Mouse (Mus musculus): ENCODE data around the gene Fam110c.

Fam110c gene

GRCm38 (mm10) chr12:31101821-31102220 is 28.2 kb downstream of the Fam110c start:
- DNase-seq (ENCODE audit: low spot score): no peak

- DNase-seq (ENCODE audit: low spot score): peak; percentile 11
Observed at GRCm38 (mm10) chr12:31116005-31116466, 42.4 kb downstream of the Fam110c start.

GRCm38 (mm10) chr12:31120535-31120934 is 46.9 kb downstream of the Fam110c start:
- DNase-seq (ENCODE audit: low spot score): no peak

GRCm38 (mm10) chr12:31122892-31123622 is 49.4 kb downstream of the Fam110c start:
- no peak for DNase-seq (ENCODE audit: low spot score)

GRCm38 (mm10) chr12:31126071-31126470 is 52.4 kb downstream of the Fam110c start:
- DNase-seq (ENCODE audit: low spot score): no peak

- no peak for DNase-seq (ENCODE audit: low spot score)
Observed at GRCm38 (mm10) chr12:31129548-31129947, 55.9 kb downstream of the Fam110c start.

Measured in spleen, adult 12 weeks (tissue).